ENCODE assay signal across 28 mouse cellular contexts in genomic region chr15:80129982-80130381, GRCm38 (mm10). TPM values are rescaled to one million over a fixed set of nuclear protein-coding genes. Genes with fewer than 3 reads are reported as not detected.
DNase-seq lines count a peak whose midpoint lies in the region; ATAC-seq and TF ChIP-seq lines count a peak whose summit lies in the region.
"Had no signal": no experiment of that assay in that cellular context is flagged by ENCODE, and none has a peak within 500 bp of the region (broad histone marks: within the 10 kb centered on the region; RNA-seq: fewer than 3 reads in every experiment).

No protein-coding gene starts in this region.

- WGBS in liver, embryonic 13.5 days (ENCODE audit: insufficient replicate concordance), result 44% methylated on average over 6 of the region's 6 CpGs
- 38% methylated on average over 6 of the region's 6 CpGs for WGBS in liver, embryonic 16.5 days (ENCODE audit: insufficient replicate concordance)

- no peak overlapping the region for H3K4me3 ChIP-seq in MEL (ENCODE audit: control insufficient read depth in 1 of 2, insufficient read depth in 1 of 2, low read depth in 2 of 2, low read length in 2 of 2)
- H3K4me3 ChIP-seq in liver, embryonic 13.5 days (replicated peaks), result no peak overlapping the region
- no peak overlapping the region for H3K4me3 ChIP-seq in liver, embryonic 16.5 days (ENCODE audit: low read depth, low read length)
- H3K4me3 ChIP-seq: forebrain, embryonic 12.5 days; forebrain, embryonic 15.5 days; heart, embryonic 12.5 days; heart, embryonic 15.5 days; hindbrain, embryonic 10.5 days; hindbrain, embryonic 13.5 days had no signal

- H3K27me3 ChIP-seq in MEL (ENCODE audit: control insufficient read depth in 1 of 2, insufficient read depth in 2 of 2, low read length in 2 of 2), result no peaks in the 10 kb centered on the region
- H3K27me3 ChIP-seq in liver, embryonic 13.5 days, result no peaks in the 10 kb centered on the region
- no peaks in the 10 kb centered on the region for H3K27me3 ChIP-seq in liver, embryonic 16.5 days (ENCODE audit: control insufficient read depth, insufficient read depth, low read depth, low read length)
- H3K27me3 ChIP-seq: CH12.LX; forebrain, embryonic 15.5 days; heart, embryonic 12.5 days; heart, embryonic 15.5 days had no signal

- H3K27ac ChIP-seq in MEL (ENCODE audit: control insufficient read depth, low read depth, low read length), result peak overlapping the region; percentile 95
- peak overlapping the region; percentile 97 for H3K27ac ChIP-seq in liver, embryonic 13.5 days
- H3K27ac ChIP-seq in liver, embryonic 16.5 days (ENCODE audit: low read length), result peak overlapping the region; percentile 95
- H3K27ac ChIP-seq: forebrain, embryonic 12.5 days; forebrain, embryonic 15.5 days; heart, embryonic 15.5 days; hindbrain, embryonic 10.5 days; hindbrain, embryonic 13.5 days had no signal

- H3K4me2 ChIP-seq in liver, embryonic 13.5 days, result peak overlapping the region; percentile 68
- H3K4me2 ChIP-seq in liver, embryonic 16.5 days (ENCODE audit: low read depth, low read length), result peak overlapping the region; percentile 53; the same call in 1 of the 2 replicates
- H3K4me2 ChIP-seq: forebrain, embryonic 12.5 days; forebrain, embryonic 15.5 days; heart, embryonic 12.5 days; heart, embryonic 15.5 days; hindbrain, embryonic 13.5 days had no signal

- TF ChIP-seq POLR2A in MEL (IDR thresholded peaks at IDR 0.05; ENCODE audit: control insufficient read depth in 1 of 2, insufficient read depth in 1 of 2, low read depth in 1 of 2, low read length in 2 of 2, poor library complexity in 1 of 2), result no peak

- no peak overlapping the region for H3K9ac ChIP-seq in MEL (ENCODE audit: control insufficient read depth, low read depth, low read length, poor library complexity, severe bottlenecking)
- H3K9ac ChIP-seq in liver, embryonic 13.5 days, result peak overlapping the region; percentile 33; the same call in 1 of the 2 replicates
- H3K9ac ChIP-seq in liver, embryonic 16.5 days (ENCODE audit: low read depth, low read length), result no peak overlapping the region
- H3K9ac ChIP-seq: forebrain, embryonic 12.5 days; forebrain, embryonic 15.5 days; heart, embryonic 12.5 days; heart, embryonic 15.5 days; hindbrain, embryonic 13.5 days had no signal

- TF ChIP-seq EP300 in MEL (IDR thresholded peaks at IDR 0.05; ENCODE audit: low read depth in 1 of 2, low read length in 2 of 2), result peak in 1 of 2 experiments; percentile 64; a peak in 2 of 4 replicates

- H3K4me1 ChIP-seq in MEL (ENCODE audit: control insufficient read depth in 1 of 2, insufficient read depth in 2 of 2, low read length in 2 of 2), result peaks cover 19 to 38% of the 10 kb centered on the region in 2 experiments
- H3K4me1 ChIP-seq in liver, embryonic 13.5 days (replicated peaks), result peaks cover 68% of the 10 kb centered on the region
- peaks cover 53% of the 10 kb centered on the region for H3K4me1 ChIP-seq in liver, embryonic 16.5 days (ENCODE audit: control insufficient read depth, low read depth, low read length)

- ATAC-seq in liver, embryonic 13.5 days (ENCODE audit: low read depth), result no peak
- no peak for ATAC-seq in liver, embryonic 16.5 days (ENCODE audit: low read depth)
- ATAC-seq: activated CD4-positive, CD25-positive, alpha-beta regulatory T cell, adult 4 months; forebrain, embryonic 15.5 days; hindbrain, embryonic 16.5 days had no signal

- TF ChIP-seq RAD21 in MEL (IDR thresholded peaks at IDR 0.05; ENCODE audit: low read depth, low read length), result no peak

- H3K9me3 ChIP-seq in MEL (replicated peaks; ENCODE audit: insufficient read depth, low read length), result no peaks in the 10 kb centered on the region
- H3K9me3 ChIP-seq in liver, embryonic 13.5 days (replicated peaks), result no peaks in the 10 kb centered on the region
- no peaks in the 10 kb centered on the region for H3K9me3 ChIP-seq in liver, embryonic 16.5 days (replicated peaks; ENCODE audit: control insufficient read depth, low read length)
- H3K9me3 ChIP-seq: forebrain, embryonic 12.5 days; forebrain, embryonic 15.5 days; G1E; heart, embryonic 15.5 days; hindbrain, embryonic 10.5 days; hindbrain, embryonic 13.5 days had no signal

- DNase-seq in MEL (ENCODE audit: low read depth, low spot score), result peak; percentile 24
- peak; percentile 28 for DNase-seq in liver
- no peak for DNase-seq in liver, embryonic 13.5 days
- DNase-seq in left cerebral cortex, adult 8-10 months (ENCODE audit: low spot score in 2 of 2), result no peak
- DNase-seq in lung, postnatal 25 days (ENCODE audit: low spot score), result no peak
- no peak for DNase-seq in cerebellum, adult 8-10 months
- no peak for DNase-seq in natural killer cell, adult 2 months (ENCODE audit: low spot score in 2 of 2)
- DNase-seq: adrenal gland, adult 8-10 months; adrenal gland, postnatal 25 days; B cell, adult 2 months; cerebellum, adult 18-20 months; cerebellum, adult 9-11 months; cerebellum, postnatal 36 days; gastrocnemius, postnatal 25 days; heart, adult 18-20 months; heart, postnatal 10 days; heart, postnatal 36 days had no signal

- peaks cover 0 to 29% of the 10 kb centered on the region in 2 experiments; a peak in 2 of 4 replicates for H3K36me3 ChIP-seq in MEL (ENCODE audit: control insufficient read depth in 1 of 2, insufficient read depth in 2 of 2, low read length in 2 of 2)
- no peaks in the 10 kb centered on the region for H3K36me3 ChIP-seq in liver, embryonic 13.5 days
- no peaks in the 10 kb centered on the region for H3K36me3 ChIP-seq in liver, embryonic 16.5 days (ENCODE audit: control insufficient read depth, insufficient read depth)
- H3K36me3 ChIP-seq: forebrain, embryonic 12.5 days; forebrain, embryonic 15.5 days; heart, embryonic 12.5 days; heart, embryonic 15.5 days; hindbrain, embryonic 10.5 days; hindbrain, embryonic 13.5 days had no signal

- no peak for TF ChIP-seq CTCF in MEL (IDR thresholded peaks at IDR 0.05 in 2 of 3, conservative IDR thresholded peaks at IDR 0.05 in 1 of 3; ENCODE audit: control insufficient read depth in 1 of 3, insufficient read depth in 1 of 3, low read depth in 2 of 3, low read length in 3 of 3, poor library complexity in 1 of 3, severe bottlenecking in 1 of 3)

- peaks cover 16% of the 10 kb centered on the region for H3K79me2 ChIP-seq in MEL (ENCODE audit: control insufficient read depth, insufficient read depth, low read length, poor library complexity)

TF ChIP-seq in MEL, 35 proteins besides CTCF, POLR2A, EP300 and RAD21:
- TF ChIP-seq TCF12 (IDR thresholded peaks at IDR 0.05; ENCODE audit: low read depth, low read length) (peak; percentile 84), HCFC1 (IDR thresholded peaks at IDR 0.05; ENCODE audit: low read depth, low read length) (no peak), UBTF (IDR thresholded peaks at IDR 0.05; ENCODE audit: borderline replicate concordance, insufficient read depth, low read depth, low read length) (no peak), BHLHE40 (IDR thresholded peaks at IDR 0.05; ENCODE audit: borderline replicate concordance, low read depth, low read length) (no peak), ZMIZ1 (IDR thresholded peaks at IDR 0.05; ENCODE audit: low read depth, low read length) (no peak), MAFK (IDR thresholded peaks at IDR 0.05; ENCODE audit: borderline replicate concordance, low read depth, low read length) (no peak), MAX (IDR thresholded peaks at IDR 0.05; ENCODE audit: low read length) (no peak), ZNF384 (IDR thresholded peaks at IDR 0.05; ENCODE audit: low read depth, low read length) (no peak), GATA1 (IDR thresholded peaks at IDR 0.05; ENCODE audit: low read depth, low read length) (peak; percentile 51; the same call in 1 of the 2 replicates), TAL1 (IDR thresholded peaks at IDR 0.05; ENCODE audit: low read length) (peak; percentile 62), ZKSCAN1 (IDR thresholded peaks at IDR 0.05; ENCODE audit: low read depth, low read length) (no peak), ETS1 (IDR thresholded peaks at IDR 0.05; ENCODE audit: low read depth, low read length) (peak; percentile 20; the same call in 1 of the 2 replicates), JUND (IDR thresholded peaks at IDR 0.05; ENCODE audit: low read depth, low read length) (no peak), ELF1 (IDR thresholded peaks at IDR 0.05; ENCODE audit: low read depth, low read length) (no peak)

RNA-seq across cellular contexts. Expression of gene Tab1, which starts 2.9 kb away (rescaled TPM):
- total RNA-seq in MEL (2012; rRNA removed), result 18.2 and 23.3 TPM in 2 replicates
- 10 to 100 TPM in 1 of 2 experiments, not detected in 1; 31.1 TPM for polyA plus RNA-seq in MEL (2012; ENCODE audit: insufficient read depth in 1 of 2, insufficient read length in 2 of 2, low read depth in 1 of 2, low replicate concordance in 2 of 2, missing spikeins in 1 of 2)
- 12.5 and 12.9 TPM in 2 replicates for polyA plus RNA-seq in liver, embryonic 13.5 days (2015; fragmentation: Nextera tagmentation; extraction: Ambion mirVana)
- 11.3 and 12.2 TPM in 2 replicates for polyA plus RNA-seq in liver, embryonic 16.5 days (2015; fragmentation: Nextera tagmentation; extraction: Ambion mirVana)
- 10 to 100 TPM; 24.4 to 30.0 (median 26.9) TPM for total RNA-seq in left cerebral cortex, adult 8-10 months (2022)

RNA-seq across cellular contexts. Expression of gene Rpl3, which starts 38.3 kb away (rescaled TPM):
- 1,686 and 1,722 TPM in 2 replicates for total RNA-seq in MEL (2012; rRNA removed)
- 1,000 to 10,000 TPM in 1 of 2 experiments, 100 to 1,000 TPM in 1; 543 to 1,096 TPM for polyA plus RNA-seq in MEL (2012; ENCODE audit: insufficient read depth in 1 of 2, insufficient read length in 2 of 2, low read depth in 1 of 2, low replicate concordance in 2 of 2, missing spikeins in 1 of 2)
- 807 and 835 TPM in 2 replicates for polyA plus RNA-seq in liver, embryonic 13.5 days (2015; fragmentation: Nextera tagmentation; extraction: Ambion mirVana)
- polyA plus RNA-seq in liver, embryonic 16.5 days (2015; fragmentation: Nextera tagmentation; extraction: Ambion mirVana), result 481 and 545 TPM in 2 replicates
- 100 to 1,000 TPM; 506 to 560 (median 527) TPM for total RNA-seq in left cerebral cortex, adult 8-10 months (2022)

RNA-seq across cellular contexts. Expression of gene Syngr1, which starts 38.8 kb away (rescaled TPM):
- 93.7 and 105 TPM in 2 replicates for total RNA-seq in MEL (2012; rRNA removed)
- polyA plus RNA-seq in MEL (2012; ENCODE audit: insufficient read depth in 1 of 2, insufficient read length in 2 of 2, low read depth in 1 of 2, low replicate concordance in 2 of 2, missing spikeins in 1 of 2), result 100 to 1,000 TPM in 1 of 2 experiments, not detected in 1; 115 TPM
- 16.0 and 20.5 TPM in 2 replicates for polyA plus RNA-seq in liver, embryonic 13.5 days (2015; fragmentation: Nextera tagmentation; extraction: Ambion mirVana)
- 11.3 and 12.7 TPM in 2 replicates for polyA plus RNA-seq in liver, embryonic 16.5 days (2015; fragmentation: Nextera tagmentation; extraction: Ambion mirVana)
- 100 to 1,000 TPM; 430 to 460 (median 440) TPM for total RNA-seq in left cerebral cortex, adult 8-10 months (2022)

RNA-seq across cellular contexts. Expression of gene Mgat3, which starts 43.5 kb away (rescaled TPM):
- total RNA-seq in MEL (2012; rRNA removed), result not detected in 2 replicates
- not detected for polyA plus RNA-seq in MEL (2012; ENCODE audit: insufficient read depth in 1 of 2, insufficient read length in 2 of 2, low read depth in 1 of 2, low replicate concordance in 2 of 2, missing spikeins in 1 of 2)
- polyA plus RNA-seq in liver, embryonic 13.5 days (2015; fragmentation: Nextera tagmentation; extraction: Ambion mirVana), result 0.44 and 0.58 TPM in 2 replicates
- 0.36 and 0.55 TPM in 2 replicates for polyA plus RNA-seq in liver, embryonic 16.5 days (2015; fragmentation: Nextera tagmentation; extraction: Ambion mirVana)
- total RNA-seq in left cerebral cortex, adult 8-10 months (2022), result 100 to 1,000 TPM; 118 to 134 (median 124) TPM
- total RNA-seq: G1E had no signal
- polyA plus RNA-seq: G1E had no signal

Comparison
In these comparisons a context has a peak if more than half of its experiments do, and no peak if none do; other contexts are left out.
1. DNase-seq: peak in MEL (single experiment) and liver (single experiment); none in liver, embryonic 13.5 days (single experiment), left cerebral cortex, adult 8-10 months (0 of 2), lung, postnatal 25 days (single experiment), cerebellum, adult 8-10 months (single experiment) and natural killer cell, adult 2 months (0 of 2).
2. Peak in every context shown above with its lines, with median percentiles within 50 percentile points of each other: H3K27ac ChIP-seq.